16 mouse cellular contexts compared by ENCODE assay signal in genomic region chr17:15419534-15419933, GRCm38 (mm10). TPM values are rescaled to one million over a fixed set of nuclear protein-coding genes. Genes with fewer than 3 reads are reported as not detected.
A peak's percentile ranks its signal among the peaks of the same experiment; 100 is the strongest.
DNase-seq lines count a peak whose midpoint lies in the region; ATAC-seq and TF ChIP-seq lines count a peak whose summit lies in the region.
"Had no signal": no experiment of that assay in that cellular context is flagged by ENCODE, and none has a peak within 500 bp of the region (broad histone marks: within the 10 kb centered on the region; RNA-seq: fewer than 3 reads in every experiment).

No protein-coding gene starts in this region.

- ATAC-seq in common myeloid progenitor, adult 5-6 weeks (replicated peaks; ENCODE audit: low read depth, poor library complexity, severe bottlenecking), result 0 out of 2 replicates have a peak, but pooled peaks have one; percentile 39
- no peak for ATAC-seq in liver, embryonic 14.5 days (ENCODE audit: insufficient read depth)

- TF ChIP-seq EP300 in liver, embryonic 14.5 days (IDR thresholded peaks at IDR 0.05; ENCODE audit: low read depth), result no peak

- DNase-seq in heart, embryonic 10.5 days (ENCODE audit: low spot score), result peak; percentile 70
- no peak for DNase-seq in heart, postnatal 14 days
- no peak for DNase-seq in layer of hippocampus, adult 2 months (ENCODE audit: low spot score in 2 of 2)
- DNase-seq in layer of hippocampus, postnatal 25 days (ENCODE audit: extremely low spot score in 1 of 2, low spot score in 1 of 2), result no peak
- DNase-seq in liver, embryonic 14.5 days (ENCODE audit: low read depth in 3 of 3, low spot score in 3 of 3), result no peak
- DNase-seq in frontal cortex, postnatal 14 days (ENCODE audit: low spot score in 2 of 2), result no peak
- no peak for DNase-seq in thymus, adult 18-20 months
- DNase-seq: adrenal gland, postnatal 36 days; cerebellum, adult 9-10 months; kidney, postnatal 14 days; right cerebral cortex, postnatal 4 days had no signal

- peak; percentile 55 for TF ChIP-seq CTCF in layer of hippocampus, adult 2 months (conservative IDR thresholded peaks at IDR 0.05)
- TF ChIP-seq CTCF in liver, embryonic 14.5 days (IDR thresholded peaks at IDR 0.05; ENCODE audit: low read depth), result peak; percentile 30; the same call in 1 of the 2 replicates

- no peaks in the 10 kb centered on the region for H3K27me3 ChIP-seq in heart, embryonic 10.5 days (ENCODE audit: insufficient read depth, poor library complexity, severe bottlenecking)
- H3K27me3 ChIP-seq in liver, embryonic 14.5 days (ENCODE audit: control insufficient read depth, insufficient read depth, low read length), result no peaks in the 10 kb centered on the region
- H3K27me3 ChIP-seq: embryonic facial prominence, embryonic 12.5 days; limb, embryonic 15.5 days had no signal

- no peaks in the 10 kb centered on the region for H3K4me1 ChIP-seq in heart, embryonic 10.5 days
- H3K4me1 ChIP-seq in liver, embryonic 14.5 days (replicated peaks; ENCODE audit: control insufficient read depth in 2 of 2, insufficient read depth in 2 of 2, low read length in 1 of 2), result no peaks in the 10 kb centered on the region
- H3K4me1 ChIP-seq: embryonic facial prominence, embryonic 12.5 days had no signal

- 68% methylated on average over 8 of the region's 8 CpGs for WGBS in heart, embryonic 10.5 days
- WGBS in liver, embryonic 14.5 days (ENCODE audit: insufficient replicate concordance), result 47% methylated on average over 8 of the region's 8 CpGs

- intact Hi-C loops in heart, postnatal 14 days (cut with DNase I), result loop anchor here (2.0 kb wide), 1 partner anchor 47 kb away; no protein-coding TSS in a partner anchor

- no peak overlapping the region for H3K4me3 ChIP-seq in heart, embryonic 10.5 days
- no peak overlapping the region for H3K4me3 ChIP-seq in layer of hippocampus, adult 2 months
- H3K4me3 ChIP-seq in liver, embryonic 14.5 days (ENCODE audit: insufficient read depth in 1 of 2, low read depth in 2 of 2, low read length in 2 of 2), result no peak overlapping the region
- H3K4me3 ChIP-seq: embryonic facial prominence, embryonic 12.5 days; left cerebral cortex, adult 2 months; limb, embryonic 15.5 days had no signal

- H3K9ac ChIP-seq in liver, embryonic 14.5 days (replicated peaks), result no peak overlapping the region
- H3K9ac ChIP-seq: embryonic facial prominence, embryonic 12.5 days; hindbrain, embryonic 14.5 days; limb, embryonic 15.5 days had no signal

- H3K27ac ChIP-seq in heart, embryonic 10.5 days, result no peak overlapping the region
- H3K27ac ChIP-seq in layer of hippocampus, adult 2 months, result no peak overlapping the region
- no peak overlapping the region for H3K27ac ChIP-seq in liver, embryonic 14.5 days
- H3K27ac ChIP-seq: embryonic facial prominence, embryonic 12.5 days; hindbrain, embryonic 14.5 days; left cerebral cortex, adult 2 months; limb, embryonic 15.5 days had no signal

- H3K9me3 ChIP-seq in heart, embryonic 10.5 days, result 0 out of 2 replicates have a peak, but pooled peaks cover 2% of the 10 kb centered on the region
- no peaks in the 10 kb centered on the region for H3K9me3 ChIP-seq in liver, embryonic 14.5 days (ENCODE audit: control insufficient read depth, low read length)
- H3K9me3 ChIP-seq: embryonic facial prominence, embryonic 12.5 days; limb, embryonic 15.5 days had no signal

- no peak overlapping the region for H3K4me2 ChIP-seq in liver, embryonic 14.5 days (ENCODE audit: low read depth)
- H3K4me2 ChIP-seq: embryonic facial prominence, embryonic 12.5 days; hindbrain, embryonic 14.5 days; limb, embryonic 15.5 days had no signal

- H3K36me3 ChIP-seq in heart, embryonic 10.5 days, result peaks cover 82% of the 10 kb centered on the region
- no peaks in the 10 kb centered on the region; the same call in 1 of the 2 replicates for H3K36me3 ChIP-seq in liver, embryonic 14.5 days (replicated peaks; ENCODE audit: control insufficient read depth, insufficient read depth, low read depth)

RNA-seq across cellular contexts. Expression of gene Fam120b, which starts 23.5 kb away (rescaled TPM):
- polyA plus RNA-seq in heart, embryonic 10.5 days (2016; fragmentation: Nextera tagmentation; extraction: Ambion mirVana), result 17.2 and 20.0 TPM in 2 replicates
- total RNA-seq in heart, postnatal 14 days (2021), result 10 to 100 TPM; 10.9 to 11.2 TPM
- 10 to 100 TPM; 49.0 to 49.2 TPM for total RNA-seq in layer of hippocampus, adult 2 months (2021)
- total RNA-seq in layer of hippocampus, postnatal 25 days (2021), result 10 to 100 TPM; 42.3 to 45.1 TPM
- 12.7 and 14.7 TPM in 2 replicates for total RNA-seq in common myeloid progenitor, adult 5-6 weeks (2017)
- polyA plus RNA-seq in liver, embryonic 14.5 days (2012; rRNA removed), result 2.4 and 3.1 TPM in 2 replicates
- polyA plus RNA-seq in liver, embryonic 14.5 days (2014; fragmentation: Nextera tagmentation; extraction: Ambion mirVana), result 4.1 and 5.6 TPM in 2 replicates

RNA-seq across cellular contexts. Expression of gene Dll1, which starts 42.9 kb away (rescaled TPM):
- polyA plus RNA-seq in heart, embryonic 10.5 days (2016; fragmentation: Nextera tagmentation; extraction: Ambion mirVana), result 4.9 and 9.7 TPM in 2 replicates
- 1 to 10 TPM; 7.9 to 9.0 TPM for total RNA-seq in heart, postnatal 14 days (2021)
- total RNA-seq in layer of hippocampus, adult 2 months (2021), result 10 to 100 TPM in 1 of 2 experiments, 1 to 10 TPM in 1; 8.8 to 14.0 TPM
- total RNA-seq in layer of hippocampus, postnatal 25 days (2021), result 10 to 100 TPM; 11.6 to 12.8 TPM
- total RNA-seq in common myeloid progenitor, adult 5-6 weeks (2017), result 0.23 TPM in 1 of 2 replicates, not detected in the other
- 0.74 and 0.78 TPM in 2 replicates for polyA plus RNA-seq in liver, embryonic 14.5 days (2012; rRNA removed)
- polyA plus RNA-seq in liver, embryonic 14.5 days (2014; fragmentation: Nextera tagmentation; extraction: Ambion mirVana), result 0.77 and 0.93 TPM in 2 replicates
